Mouse (Mus musculus): ENCODE measurements at regions not wholly inside any gene's neighbourhood (a gene's known extent, or its start where the extent isn't known, plus 50 kb on each side); places are given as distances from the start of the nearest gene placed in this dataset.

DNA sequence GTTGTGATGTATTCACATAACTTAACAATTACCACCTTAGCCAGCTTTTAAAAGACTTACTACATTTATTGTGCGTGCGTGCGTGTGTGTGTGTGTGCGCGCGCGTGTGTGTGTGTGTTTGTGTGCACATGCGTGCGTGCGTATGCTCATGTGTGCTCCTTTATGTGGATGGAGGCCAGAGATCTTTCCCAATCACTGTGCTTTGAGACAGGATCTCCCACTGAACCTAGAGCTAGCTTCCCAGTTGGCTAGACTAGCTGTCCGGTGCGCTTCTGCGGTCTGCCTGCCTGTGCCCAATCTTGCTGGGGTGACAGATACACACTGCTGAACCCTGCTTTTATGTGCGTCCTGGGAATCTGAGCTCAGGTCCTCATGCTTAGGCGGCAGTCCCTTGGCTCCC, 50.1 kb upstream of the Arhgap29 start:
- no peak for DNase-seq (ENCODE audit: low spot score in 2 of 2)

DNA sequence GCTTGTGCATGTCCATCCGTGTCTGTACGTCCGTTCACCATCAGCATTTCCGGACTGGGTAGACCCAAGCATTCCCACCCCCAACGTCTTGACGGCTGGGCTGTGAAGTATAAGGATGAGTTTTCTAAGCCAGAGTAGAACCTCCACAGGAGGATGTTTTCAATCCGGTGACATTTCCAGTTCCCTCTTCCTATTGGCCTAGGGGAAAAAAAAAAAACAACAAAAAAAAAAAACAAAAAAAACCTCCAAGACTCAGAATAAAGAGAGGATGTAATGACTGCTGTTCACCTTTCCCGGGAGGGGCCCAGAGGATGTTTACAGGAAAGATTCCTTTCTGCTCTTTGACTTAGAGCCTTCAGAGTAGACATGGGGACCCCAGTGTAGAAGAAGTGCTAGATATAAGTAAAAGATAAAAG, 51.9 kb upstream of the Arhgap29 start:
- DNase-seq (ENCODE audit: low spot score in 2 of 2) = no peak

DNA sequence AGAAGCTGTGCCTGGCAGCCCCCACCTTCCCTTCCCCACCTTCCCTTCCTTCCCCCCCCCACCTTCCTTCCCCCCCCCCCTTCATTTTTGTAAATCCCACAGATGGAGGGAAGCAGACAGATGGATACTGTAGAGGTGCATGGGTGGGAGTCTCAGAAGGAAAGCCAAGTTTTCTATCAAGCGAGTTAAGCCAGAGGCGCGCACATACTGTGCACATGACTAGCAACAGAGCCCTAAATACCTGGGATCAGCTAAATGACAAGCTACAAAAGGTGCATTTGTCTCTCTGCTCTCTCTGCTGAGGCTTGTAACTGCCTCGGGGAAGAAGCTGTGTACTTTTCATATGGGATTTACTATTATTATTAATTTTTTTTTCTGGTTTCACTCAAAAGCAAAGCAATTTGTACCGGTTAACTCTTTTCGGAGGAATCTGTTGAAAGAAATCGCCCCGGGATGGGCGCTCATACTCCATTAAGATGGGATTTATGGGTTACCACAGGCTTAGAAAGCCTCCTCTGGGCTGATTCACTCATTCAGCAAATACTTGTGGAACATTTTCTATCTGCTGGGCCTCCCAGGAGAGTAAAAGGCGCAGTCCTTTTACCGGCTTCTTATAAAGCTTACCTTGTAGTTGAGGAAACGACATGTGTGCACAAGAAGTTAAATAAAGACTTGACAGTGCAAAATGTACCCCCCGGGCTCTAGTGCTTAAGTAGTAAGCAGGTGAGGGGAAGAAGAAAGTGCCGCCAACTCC, 54.3 kb upstream of the Arhgap29 start:
- no peak for DNase-seq (ENCODE audit: low spot score in 2 of 2)

DNA sequence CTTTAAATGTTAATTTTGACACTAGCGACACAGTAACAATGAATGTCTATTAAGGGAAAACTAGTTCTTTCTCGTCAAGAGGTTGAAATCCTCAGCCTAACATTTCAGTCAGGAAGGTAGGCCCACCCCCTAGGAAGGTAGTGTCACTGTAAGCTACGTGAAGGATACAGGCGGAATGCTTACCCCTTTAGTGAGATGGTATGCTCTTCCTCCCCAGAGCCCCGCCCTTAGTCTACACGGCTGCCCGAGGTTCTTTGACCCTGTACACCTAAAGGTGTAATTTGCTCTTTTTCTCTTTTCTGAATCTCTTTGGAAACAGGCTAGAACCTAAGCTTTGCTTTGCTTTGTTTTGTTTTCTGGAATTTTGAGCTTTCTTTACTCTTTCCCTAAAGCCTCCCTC, 58.7 kb upstream of the Arhgap29 start:
- no peak for DNase-seq (ENCODE audit: low spot score in 2 of 2)

DNA sequence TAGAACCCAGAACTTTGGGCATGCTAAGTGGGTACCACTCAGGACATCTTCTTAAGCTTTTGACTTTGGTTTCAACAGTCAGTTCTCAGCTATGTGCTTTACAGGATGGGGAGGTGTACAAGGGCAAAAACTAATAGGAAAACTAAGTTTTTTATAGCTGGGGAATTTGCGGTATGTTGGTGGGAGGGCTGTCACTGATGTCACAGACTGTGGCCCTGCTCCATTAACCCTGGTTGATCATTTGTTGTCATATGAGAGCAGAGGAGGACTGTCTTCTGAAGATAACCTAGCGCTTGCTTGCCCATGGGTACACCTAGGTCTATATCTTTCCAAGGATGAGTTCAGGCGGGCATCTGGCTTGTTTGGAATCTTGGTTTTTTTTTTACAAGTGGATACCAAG, 59.7 kb upstream of the Arhgap29 start:
- no peak for DNase-seq (ENCODE audit: low spot score in 2 of 2)

DNA sequence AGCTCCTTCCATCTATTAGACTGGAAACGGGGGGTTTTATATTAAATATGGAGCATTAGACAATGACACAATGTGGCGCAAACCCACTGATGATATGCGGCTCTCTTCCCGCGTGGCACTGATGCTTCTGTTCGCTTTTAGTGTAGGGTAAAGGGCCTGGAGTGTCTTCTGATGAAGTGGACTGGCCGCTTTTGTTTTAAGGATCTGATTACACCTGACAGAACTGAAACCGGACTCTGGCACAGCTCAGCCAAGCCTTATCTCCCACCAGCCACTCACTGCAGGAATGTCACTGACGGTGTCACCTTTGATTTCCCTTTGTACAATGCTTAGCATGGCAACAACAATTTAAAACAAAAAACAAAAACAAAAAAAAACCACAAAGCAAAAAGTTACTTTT, 61.0 kb upstream of the Arhgap29 start:
- DNase-seq (ENCODE audit: low spot score in 2 of 2) = no peak

DNA sequence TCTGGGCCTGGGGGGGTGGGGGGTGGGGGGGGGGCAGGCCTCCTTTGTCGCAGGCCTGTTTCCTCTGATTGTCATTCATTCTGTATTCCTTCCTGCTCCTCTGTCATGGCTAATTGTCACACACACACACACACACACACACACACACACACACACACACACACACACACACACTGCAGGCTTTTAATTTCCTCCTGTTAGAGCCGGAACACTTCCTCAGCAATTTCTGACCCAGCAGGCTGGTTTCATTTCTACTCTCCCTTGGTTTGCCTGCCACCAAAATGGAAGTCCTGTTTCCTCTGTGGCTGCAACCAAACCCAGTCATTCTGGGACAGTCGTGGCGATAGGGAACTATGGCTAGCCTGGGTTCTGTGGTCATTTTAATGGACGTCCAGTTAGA, 61.8 kb upstream of the Arhgap29 start:
- DNase-seq (ENCODE audit: low spot score in 2 of 2) = no peak

DNA sequence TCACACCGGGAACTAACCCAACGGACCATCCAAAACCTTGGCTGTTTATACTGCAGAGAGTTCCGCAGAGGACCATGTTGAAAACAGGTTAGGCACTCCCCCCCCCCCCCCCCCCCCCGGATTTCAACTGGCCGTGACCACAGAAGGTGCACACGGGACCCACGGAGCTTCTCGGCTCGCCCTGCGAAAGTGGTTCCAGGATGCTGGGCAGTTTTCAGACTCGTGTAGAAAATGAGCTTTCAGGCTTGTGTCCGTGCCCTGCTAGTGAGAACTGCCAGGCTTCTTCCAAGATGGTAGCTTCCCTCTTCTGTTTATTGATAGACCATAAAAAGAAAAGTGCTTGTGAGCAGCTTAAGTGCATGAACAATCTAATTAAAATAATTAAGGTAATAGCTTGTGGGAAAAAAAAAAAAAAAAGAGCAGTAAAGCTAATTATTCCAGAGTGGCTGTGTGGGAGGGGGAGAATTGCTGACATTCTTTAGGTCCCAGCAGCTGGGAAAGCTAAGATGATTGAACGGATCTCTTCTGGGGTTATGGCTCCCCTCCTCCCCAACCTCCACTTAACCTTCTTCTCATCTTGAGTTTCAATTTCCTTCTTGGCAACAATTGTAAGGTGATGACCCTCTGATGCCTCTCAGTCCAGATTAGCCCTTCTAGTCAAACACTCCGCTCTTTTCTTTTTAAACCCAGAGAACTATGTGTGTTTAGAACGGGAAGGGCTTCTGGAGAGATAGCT, 65.3 kb upstream of the Arhgap29 start:
- DNase-seq (ENCODE audit: low spot score in 2 of 2) = no peak

DNA sequence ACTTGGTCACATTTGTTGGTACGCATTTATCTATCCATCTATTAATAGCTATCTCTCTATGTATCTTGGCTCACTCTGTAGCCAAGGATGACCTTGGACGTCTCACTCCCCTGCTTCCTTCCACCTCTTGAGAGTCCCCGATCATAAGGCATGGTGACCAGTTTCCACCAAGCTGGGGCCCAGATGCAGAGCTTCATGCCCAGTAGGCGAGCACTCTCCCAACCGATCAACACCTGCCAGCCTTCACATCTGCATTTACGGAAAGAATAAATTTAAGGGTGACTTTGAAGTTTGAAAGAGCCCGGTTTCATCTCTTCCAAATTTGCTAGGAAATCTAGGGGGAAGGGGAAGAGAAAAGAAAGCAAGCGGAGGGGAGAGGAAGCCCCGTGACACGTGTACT, 66.0 kb upstream of the Arhgap29 start:
- no peak for DNase-seq (ENCODE audit: low spot score in 2 of 2)

DNA sequence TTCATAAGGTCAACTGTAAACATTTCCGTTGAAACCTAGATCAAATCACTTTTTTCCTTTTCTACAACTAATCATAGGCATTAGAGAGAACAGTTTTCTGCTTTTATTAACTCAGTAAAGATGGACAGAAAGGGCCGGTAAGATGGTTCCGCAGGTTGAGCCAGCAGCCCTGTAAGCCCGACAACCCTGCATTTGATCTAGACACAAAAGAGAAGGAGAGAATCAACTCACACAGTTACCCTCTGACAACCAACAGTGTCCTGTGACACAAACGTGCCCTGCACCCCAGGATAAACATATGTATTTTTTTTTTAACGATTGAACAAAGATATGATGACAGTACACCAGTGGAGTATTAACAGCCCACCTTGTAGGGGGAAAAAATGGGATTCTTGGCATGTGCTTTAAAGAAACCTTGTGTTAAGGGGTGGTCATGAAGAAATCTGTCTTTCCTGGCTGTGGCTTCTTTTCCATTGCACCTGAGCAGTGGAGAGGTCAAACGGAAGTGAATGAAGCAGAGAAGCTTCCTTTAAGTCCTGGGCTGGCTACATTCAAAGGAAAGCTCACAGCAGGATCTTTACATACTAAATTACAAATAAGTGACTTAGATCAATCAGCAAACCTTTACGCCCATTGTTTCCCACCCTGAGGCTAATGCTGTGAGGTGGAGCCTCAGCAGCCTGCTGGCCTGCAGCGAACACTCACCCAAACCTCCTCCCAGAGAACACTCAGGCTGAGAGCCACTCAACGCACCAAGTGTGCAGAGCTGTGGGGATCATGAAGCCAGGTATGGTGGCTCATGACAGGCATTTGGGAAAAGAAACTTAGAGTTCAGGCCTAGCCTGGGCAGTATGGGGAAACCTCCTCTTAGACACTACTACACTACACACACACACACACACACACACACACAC, 66.8 kb upstream of the Arhgap29 start:
- DNase-seq (ENCODE audit: low spot score in 2 of 2) = no peak

DNA sequence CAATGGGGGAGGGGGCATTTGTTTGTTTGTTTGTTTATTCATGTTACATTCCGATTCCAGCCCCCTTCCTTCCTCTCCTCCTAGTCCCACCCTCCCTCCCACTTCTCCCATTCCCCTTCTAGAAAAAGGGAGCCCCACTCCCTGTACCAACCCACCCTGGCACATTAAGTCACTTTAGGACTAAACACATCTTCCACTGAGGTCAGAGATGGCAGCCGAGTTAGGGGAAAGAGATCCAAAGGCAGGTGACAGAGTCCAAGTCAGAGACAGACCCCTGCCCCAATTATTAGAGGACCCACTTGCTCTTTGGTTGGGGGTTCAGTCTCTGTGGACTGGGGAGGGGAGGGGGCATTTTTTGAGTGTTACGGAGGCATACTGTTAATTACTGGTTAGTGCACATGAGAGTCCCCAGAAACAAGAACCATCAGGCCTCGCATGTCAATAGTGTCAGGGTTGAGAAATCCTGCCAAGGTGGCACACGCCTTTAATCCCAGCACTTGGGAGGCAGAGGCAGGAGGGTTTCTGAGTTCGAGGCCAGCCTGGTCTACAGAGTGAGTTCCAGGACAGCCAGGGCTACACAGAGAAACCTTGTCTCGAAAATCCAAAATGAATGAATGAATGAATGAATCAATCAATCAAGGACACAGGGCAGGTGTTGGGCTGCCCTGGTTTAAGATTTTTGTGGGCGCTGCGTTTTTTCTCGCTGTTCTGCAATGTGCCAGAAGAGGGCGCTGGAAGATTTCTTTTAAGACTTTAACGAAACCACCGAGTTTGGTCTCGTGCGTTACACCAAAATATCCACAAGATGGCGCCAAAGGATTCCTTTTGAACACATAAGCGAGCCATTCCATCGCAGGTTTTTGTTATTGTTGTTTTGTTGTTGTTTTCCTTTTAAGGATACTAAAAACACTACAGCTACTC, 67.8 kb upstream of the Arhgap29 start:
- peak; percentile 93 to 94 for DNase-seq (ENCODE audit: low spot score in 2 of 2)

DNA sequence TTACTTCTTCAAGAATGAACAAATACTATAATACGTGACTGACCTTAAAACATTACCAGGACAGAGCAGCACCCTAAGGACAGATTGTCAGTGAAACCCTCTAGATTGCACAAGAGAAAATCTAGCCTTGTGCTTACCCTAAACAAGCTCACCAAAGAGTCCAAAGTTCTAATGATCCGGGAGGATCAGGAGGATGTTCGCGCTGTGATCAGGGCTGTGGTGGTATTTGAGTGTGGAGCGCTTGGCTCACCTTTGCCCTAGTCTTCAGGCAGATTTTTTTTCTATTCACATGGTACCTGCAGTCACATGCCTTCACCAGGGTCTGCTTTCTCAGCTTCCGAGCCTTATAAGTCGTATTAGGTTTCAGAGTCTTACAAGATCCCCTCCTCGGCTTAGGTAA, 65.3 kb upstream of the Abcd3 start:
- no peak for DNase-seq (ENCODE audit: low spot score in 2 of 2)

DNA sequence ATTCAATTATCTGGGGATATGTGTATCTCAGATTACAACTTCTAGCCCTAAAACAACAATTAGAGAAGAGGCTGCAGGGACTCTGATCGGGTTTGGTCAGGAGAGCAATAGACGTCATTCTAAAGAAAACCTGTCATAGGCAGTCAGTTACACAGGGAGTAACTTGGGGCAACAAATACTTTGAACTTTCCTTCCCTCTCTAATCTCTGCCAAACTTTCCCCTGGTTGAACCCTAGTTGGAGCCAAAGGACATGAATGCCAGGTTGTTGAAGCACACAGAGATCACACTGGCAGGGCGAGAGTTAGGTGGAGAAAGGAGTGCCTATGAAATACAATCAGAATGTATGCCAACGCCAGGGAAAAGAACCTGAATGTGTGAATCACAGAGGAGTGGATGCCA, 60.0 kb upstream of the Abcd3 start:
- no peak for DNase-seq (ENCODE audit: low spot score in 2 of 2)

DNA sequence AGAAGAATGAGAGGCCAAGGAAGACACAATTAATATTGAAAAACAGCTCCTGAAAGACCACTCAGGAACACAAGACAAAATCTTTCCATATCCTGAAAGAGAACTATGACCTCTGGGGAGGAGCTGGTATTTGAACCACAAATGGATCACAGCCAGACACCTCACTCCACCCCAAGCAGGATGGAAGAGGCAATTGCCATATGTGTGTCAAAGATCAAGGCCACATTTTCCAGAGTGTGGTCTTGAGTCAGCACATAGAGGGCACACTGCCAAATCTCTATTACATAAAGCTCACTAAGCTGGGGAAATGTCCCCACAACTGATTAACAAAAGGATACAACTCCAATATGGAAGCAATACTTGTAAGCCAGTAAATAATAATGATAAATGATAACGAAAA, 59.5 kb upstream of the Abcd3 start:
- DNase-seq (ENCODE audit: low spot score in 2 of 2) = no peak

DNA sequence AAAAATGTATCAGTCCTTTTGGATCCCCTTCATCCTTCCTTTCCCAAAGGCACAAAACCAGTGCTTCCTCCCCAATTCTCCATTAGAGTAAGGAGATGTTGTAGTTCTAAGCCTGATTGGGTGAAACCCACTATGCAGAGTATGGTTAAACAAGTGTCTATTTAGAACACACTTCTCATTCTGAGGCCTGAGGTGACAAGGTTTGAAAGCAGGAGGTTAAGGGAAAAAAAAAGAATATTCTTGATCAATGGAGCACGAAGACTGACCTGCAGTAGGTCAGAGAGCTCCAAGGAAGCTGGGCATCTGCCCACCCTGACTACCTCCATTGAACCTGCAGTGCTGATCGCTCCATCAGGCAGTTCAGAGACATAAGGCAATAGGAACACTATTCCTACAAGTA, 58.5 kb upstream of the Abcd3 start:
- no peak for DNase-seq (ENCODE audit: low spot score in 2 of 2)

DNA sequence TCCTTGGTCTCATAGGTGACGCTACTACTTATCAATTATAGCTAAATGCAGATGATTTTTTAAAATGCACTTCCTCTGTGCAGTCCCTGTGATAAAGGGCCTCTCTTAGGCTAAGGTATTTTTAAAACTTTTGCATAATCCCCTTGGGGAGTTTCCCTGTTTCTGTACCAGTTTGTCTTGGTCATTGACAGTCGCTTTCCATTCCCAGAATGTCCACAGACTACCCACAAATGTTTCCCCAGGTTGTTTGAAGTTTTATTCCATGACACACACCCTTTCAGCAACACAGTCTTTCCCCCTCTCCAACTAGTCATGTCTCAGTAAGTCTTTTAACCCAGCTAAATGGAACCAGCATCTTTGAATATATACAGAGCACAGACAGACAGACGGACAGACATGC, 57.6 kb upstream of the Abcd3 start:
- DNase-seq (ENCODE audit: low spot score in 2 of 2) = no peak

DNA sequence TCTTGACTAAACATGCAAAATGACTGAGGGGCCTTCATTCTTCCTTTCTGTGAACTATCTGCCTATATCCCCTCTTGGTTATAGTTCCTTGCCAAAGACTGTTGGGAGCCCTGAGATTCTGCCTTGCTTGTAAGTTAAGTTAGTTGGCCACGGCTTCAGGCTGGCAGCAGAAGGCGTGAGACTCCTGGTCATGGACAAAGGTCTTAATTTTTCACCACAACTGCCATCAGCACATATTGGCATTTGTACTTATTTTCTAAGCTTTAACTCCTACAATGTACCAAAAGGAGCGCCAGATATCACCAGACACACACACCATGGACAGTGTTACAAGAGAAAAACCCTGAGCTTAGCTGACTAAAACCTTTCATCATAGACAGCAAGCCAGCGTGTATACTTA, 56.7 kb upstream of the Abcd3 start:
- DNase-seq (ENCODE audit: low spot score in 2 of 2) = no peak

DNA sequence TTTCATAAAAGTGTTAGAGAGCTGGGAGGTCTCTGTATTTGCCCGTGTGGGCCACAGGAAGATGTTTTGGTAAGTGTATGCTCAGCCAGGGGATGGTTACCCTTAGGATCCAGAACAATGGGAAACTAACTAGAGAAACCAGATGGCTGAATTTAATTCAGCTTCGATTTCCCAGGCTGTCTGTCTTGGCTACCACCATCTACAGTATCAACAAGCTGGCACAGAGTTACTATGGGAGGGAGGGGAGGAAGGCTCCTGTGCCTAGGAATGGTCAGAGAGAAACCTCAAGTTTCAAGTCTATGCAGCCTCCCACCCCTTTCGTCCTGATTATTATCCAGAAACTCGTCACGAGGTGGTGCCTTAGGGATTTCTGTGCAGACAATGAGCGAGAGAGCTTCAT, 55.6 kb upstream of the Abcd3 start:
- no peak for DNase-seq (ENCODE audit: low spot score in 2 of 2)

DNA sequence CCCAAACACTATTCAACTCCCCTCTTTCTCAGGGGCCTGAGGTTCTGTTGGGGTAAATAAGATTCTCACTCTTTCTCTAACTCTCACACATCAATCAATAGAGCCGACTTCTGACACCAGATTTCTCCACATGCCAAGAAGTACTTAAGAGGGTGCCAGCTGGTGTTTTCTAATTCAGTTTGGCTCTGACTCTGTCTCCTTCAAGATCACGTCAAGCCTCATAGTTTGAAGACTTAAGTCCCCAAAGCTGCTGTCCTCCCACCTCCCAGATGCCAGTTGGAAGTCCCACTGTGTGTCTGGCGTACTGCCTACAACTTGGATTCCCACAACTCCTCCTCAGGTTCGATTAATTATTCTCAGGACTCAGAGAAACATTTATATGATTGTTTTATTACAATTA, 54.6 kb upstream of the Abcd3 start:
- peak in 1 of 2 experiments; percentile 22 for DNase-seq (ENCODE audit: low spot score in 2 of 2)

DNA sequence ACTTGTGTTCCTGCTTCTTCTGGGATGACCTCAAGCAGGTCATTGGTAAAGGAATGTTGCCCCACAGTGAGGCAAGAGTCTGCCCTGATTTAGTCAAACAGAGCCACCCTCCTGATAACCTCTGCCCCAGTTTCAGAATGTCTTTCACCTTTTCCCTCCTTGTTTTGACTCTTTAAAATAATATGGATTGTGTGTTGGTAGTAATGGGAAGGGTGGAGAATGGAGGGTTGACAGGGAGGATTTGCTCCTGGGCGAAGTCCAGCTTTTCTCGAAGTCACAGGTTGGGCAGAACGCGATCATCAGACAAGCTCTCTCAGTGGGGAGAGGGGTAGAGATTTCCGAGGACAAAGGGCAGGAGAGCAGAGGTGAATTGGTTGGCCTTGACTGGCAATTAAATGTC, 52.2 kb upstream of the Abcd3 start:
- DNase-seq (ENCODE audit: low spot score in 2 of 2) = no peak

All from layer of hippocampus, postnatal 10 days (tissue).